Mouse (Mus musculus): ENCODE data around the gene Trim69. TPM values are rescaled to one million over a fixed set of nuclear protein-coding genes. Genes with fewer than 3 reads are reported as not detected.

Gene Trim69
- total RNA-seq (2023): 1.3 TPM

DNA sequence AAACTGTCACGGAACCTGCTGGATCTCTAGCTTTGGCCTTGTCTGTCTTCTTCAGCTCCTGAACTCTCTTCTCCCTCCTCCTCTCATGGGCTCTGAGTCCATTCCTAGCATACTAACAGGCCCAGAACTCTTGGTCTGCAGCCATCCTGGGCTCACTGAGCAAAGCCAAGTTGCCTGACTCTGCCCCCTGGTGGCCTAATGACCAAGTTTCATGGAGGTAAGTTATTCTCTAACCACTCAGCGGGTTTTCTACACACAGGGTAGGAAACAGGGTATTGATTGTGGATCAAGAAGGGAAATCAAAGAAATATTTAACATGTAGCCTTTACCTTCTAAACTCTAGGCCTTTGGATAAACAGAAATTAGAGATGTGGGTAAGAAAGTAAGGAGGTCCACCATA lies at the start of gene Trim69:
Gene Trim69 (plus strand): TSS at position 21 of the 400 bp plus-strand sequence.

GRCm38 (mm10) chr2:122117961-122118958 lies 42.2 kb upstream of the Trim69 start, which contains the start of gene Spg11:
Spg11 (minus strand) TSS chr2:122118386.

GRCm38 (mm10) chr2:122147508-122148241 lies 12.8 kb upstream of the Trim69 start, which contains the start of gene B2m:
B2m (plus strand) TSS chr2:122147686.

DNA sequence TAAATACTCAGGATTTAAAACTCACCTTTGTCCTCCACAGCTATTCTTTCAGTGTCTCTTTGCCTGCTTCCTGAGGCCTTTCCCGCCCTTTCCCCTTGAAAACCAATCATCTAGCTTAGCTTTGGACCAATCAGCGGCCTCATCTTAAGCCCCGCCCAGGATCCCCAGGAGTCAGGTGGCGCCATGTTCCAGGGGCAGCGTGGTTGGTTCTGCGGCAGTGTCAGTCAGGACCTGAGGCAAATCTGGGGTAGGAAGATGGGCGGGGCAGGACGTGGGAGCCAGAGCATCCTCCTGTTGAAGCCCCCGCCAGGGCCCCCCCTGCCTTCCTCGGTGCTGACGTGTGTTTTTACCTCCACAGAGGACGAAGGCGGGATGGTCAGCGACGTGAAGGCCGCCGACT lies 25.6 kb downstream of the Trim69 start, which contains the start of the genes Patl2 and Terb2:
Gene Patl2 (minus strand): TSS at position 84 of the 400 bp plus-strand sequence.
Gene Terb2 (plus strand): TSS at position 167 of the 400 bp plus-strand sequence.

Other genes with a start within 250 kb of the Trim69 start
- 43.9 TPM for gene Ctdspl2, start 204.7 kb upstream of the Trim69 start, total RNA-seq (2023)
- gene Mageb3, start 204.6 kb upstream of the Trim69 start, total RNA-seq (2023): not detected
- 44.6 TPM for gene Eif3j1, start 132.2 kb upstream of the Trim69 start, total RNA-seq (2023)
- gene Spg11, start 42.3 kb upstream of the Trim69 start, total RNA-seq (2023): 27.0 TPM
- 2,769 TPM for gene B2m, start 13.0 kb upstream of the Trim69 start, total RNA-seq (2023)
- gene Patl2, start 25.5 kb downstream of the Trim69 start, total RNA-seq (2023): not detected
- gene Terb2, start 25.6 kb downstream of the Trim69 start, total RNA-seq (2023): not detected
- 1.6 TPM for gene Sord, start 74.0 kb downstream of the Trim69 start, total RNA-seq (2023)
- not detected for gene Duox2, start 137.7 kb downstream of the Trim69 start, total RNA-seq (2023)
- gene Duoxa2, start 138.2 kb downstream of the Trim69 start, total RNA-seq (2023): not detected
- not detected for gene Duoxa1, start 153.0 kb downstream of the Trim69 start, total RNA-seq (2023)
- not detected for gene Duox1, start 155.0 kb downstream of the Trim69 start, total RNA-seq (2023)
- gene Shf, start 208.5 kb downstream of the Trim69 start, total RNA-seq (2023): 8.0 TPM